Mouse (Mus musculus) heart, postnatal 25 days (tissue): ENCODE measurements around the gene Pla2g1b. TPM values are rescaled to one million over a fixed set of nuclear protein-coding genes. Genes with fewer than 3 reads are reported as not detected.
A peak's percentile ranks its signal among the peaks of the same experiment; 100 is the strongest.
"Not testable (repeated sequence)": the region's sequence is repeated elsewhere in the genome, so short reads cannot be mapped to it uniquely, and the experiment has no call there.

Experiments
- DNase-seq: peaks from one replicate; pipeline ENCODE4 v3.0.0; 2022; ENCODE audit warnings: low spot score
- intact Hi-C: fragments of 180-260 bp; cut with DNase I; formaldehyde crosslinking; loops from one replicate; pipeline ENCODE4 v1.15.1; 2025
- total RNA-seq, 2 experiments: library from RNA; stranded (reverse); gene quantifications; 2 replicates each; pipeline ENCODE4 v1.2.3; 2021

The Pla2g1b gene
- total RNA-seq, 2 experiments from 2014 or later: not detected

DNA sequence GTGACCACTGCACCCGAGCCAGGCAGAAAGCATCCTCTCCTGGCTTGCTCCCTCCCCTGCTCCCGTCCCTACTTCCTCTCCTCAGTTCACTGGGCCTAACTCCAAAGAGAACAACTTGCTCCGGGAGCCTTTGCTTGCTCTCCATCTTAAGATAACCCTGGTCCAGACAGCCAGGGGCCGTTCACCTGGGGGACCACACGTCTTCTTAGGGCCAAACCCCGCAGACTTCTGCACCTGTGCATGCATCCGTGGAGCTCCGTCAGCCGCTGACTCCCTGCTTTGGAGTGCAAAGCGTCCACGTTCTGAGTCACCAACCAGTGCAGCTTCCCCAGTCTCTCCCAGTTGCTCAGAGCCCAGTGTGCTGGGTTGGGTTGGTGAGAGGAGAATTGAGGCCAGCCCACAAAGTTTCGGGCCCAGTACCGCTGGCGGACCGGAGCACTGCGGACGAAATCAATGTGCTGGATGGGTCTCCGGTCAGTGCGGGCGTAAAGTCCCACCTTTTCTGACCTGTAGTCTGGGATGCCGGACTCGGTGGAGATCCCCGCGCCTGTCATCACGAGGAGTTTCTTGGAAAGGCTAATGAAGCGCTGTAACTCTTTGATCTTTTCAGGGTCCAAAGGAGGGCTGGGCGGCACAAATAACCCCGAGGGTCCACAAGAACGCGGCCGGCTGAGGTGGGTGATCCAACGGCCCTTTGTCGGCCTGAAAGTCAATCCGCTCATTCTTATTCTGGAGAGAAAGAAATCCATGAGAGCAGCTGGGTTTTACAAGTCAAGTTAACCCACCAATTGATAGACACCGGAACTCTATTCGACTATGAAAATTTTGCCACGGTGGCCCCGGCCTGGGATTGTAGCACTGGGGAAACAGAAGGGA is 16.6 kb downstream of the Pla2g1b start:
- no peak for DNase-seq
- intact Hi-C loops: no loop called here

DNA sequence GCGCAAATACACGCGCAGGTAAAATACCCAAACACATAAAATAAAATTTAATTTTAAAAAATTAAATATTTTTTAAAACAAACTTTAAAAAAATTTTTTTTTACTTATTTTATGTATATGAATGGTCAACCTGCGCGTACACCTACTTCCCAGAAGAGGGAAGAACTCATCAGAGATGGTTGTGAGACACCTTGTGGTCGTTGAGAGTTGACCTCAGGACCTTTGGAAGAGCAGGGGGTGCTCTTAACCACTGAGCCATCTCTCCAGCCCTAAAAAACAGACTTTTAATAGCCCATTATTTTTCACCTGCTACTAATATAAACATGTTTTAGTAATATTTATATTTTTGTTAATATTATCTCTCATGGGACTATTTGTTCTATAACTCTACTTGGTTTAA is 17.3 kb downstream of the Pla2g1b start:
- no peak for DNase-seq
- intact Hi-C loops: no loop called here

GRCm38 (mm10) chr5:115483947-115484920 is 18.2 kb downstream of the Pla2g1b start, which contains the start of gene Sirt4:
Gene Sirt4, minus strand, starts transcription at chr5:115484725.
- intact Hi-C loops: no loop called here
- DNase-seq: peak; percentile 73

DNA sequence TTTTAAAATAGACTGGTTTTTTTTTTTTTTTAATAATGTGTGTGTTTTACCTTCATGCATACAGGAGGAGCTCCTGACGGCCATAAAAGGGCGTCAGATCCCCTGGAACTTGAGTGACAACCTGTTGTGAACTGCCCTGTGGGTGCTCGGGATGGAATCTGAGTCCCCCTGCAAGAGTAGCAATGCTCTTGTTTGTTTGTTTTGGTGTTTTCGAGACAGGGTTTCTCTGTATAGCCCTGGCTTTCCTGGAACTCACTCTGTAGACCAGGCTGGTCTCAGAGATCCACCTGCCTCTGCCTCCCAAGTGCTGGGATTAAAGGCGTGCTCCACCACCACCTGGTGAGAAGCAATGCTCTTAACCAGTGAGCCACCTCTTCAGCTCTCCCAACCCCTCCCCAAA is 18.9 kb downstream of the Pla2g1b start:
- intact Hi-C loops: no loop called here
- no peak for DNase-seq

- intact Hi-C loops: no loop called here
- DNase-seq: no peak
Measured at GRCm38 (mm10) chr5:115485489-115486205, 19.6 kb downstream of the Pla2g1b start.

DNA sequence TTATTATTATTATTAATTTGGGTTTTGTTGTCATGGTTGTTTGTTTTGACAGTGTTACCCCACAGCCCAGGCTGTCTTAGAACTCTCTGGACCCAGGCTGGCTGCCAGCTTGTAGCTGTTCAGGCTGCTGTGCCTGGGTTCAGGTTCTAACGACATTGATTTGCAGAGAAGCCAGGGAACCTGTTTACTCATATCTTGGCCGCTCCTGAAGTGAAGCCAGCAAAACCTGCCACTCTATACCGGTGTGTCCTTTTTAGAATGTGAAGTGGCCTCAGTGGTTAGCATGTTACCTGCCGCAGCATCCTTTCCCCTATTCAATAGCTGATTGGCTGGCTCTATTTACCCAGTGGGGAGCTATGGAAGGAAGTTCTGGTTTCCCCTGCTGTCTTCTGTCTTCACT is 20.7 kb downstream of the Pla2g1b start:
- intact Hi-C loops: no loop called here
- no peak for DNase-seq

DNA sequence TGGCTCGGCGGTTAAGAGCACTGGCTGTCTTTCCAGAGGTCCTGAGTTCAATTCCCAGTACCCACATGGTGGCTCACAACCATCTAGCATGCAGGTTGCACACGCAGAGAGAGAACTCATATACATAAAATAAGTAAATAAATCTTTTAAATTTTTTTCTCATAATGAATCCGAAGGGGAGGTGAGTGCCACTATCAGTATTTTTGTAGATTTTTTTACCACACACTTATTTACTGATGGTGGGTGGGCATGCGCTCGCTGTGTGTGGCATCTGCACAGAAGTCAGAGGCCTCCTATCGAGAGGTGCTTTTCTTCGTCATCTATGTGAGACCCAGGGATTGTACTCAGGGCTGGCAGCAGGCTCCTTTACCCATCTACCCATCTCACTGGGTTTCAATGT is 21.3 kb downstream of the Pla2g1b start:
- intact Hi-C loops: no loop called here
- no peak for DNase-seq

DNA sequence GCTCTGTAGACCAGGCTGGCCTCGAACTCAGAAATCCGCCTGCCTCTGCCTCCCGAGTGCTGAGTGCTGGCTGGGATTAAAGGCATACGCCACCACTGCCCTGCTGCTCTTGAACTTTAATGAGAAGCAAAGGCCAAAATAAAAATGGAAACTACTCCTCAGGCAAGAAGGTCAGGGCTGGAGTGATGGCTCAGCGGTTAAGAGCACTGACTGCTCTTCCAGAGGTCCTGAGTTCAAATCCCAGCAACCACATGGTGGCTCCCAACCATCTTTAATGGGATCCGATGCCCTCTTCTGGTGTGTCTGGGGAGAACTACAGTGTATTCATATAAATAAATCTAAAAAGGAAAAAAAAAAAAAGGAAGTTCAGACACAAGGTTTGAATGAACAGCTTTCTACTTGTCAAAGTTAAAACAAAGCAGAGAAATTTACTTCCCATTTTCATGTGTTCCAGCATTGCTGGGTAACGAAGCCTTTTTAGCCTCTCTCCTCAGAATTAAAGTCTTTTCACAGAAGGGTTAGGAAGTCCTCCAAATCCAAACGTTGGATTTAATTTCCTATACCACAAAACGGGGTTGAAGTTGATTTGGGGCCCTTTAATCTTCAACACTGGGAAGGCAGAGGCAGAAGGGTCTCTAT is 22.0 kb downstream of the Pla2g1b start:
- DNase-seq: no peak
- intact Hi-C loops: no loop called here

DNA sequence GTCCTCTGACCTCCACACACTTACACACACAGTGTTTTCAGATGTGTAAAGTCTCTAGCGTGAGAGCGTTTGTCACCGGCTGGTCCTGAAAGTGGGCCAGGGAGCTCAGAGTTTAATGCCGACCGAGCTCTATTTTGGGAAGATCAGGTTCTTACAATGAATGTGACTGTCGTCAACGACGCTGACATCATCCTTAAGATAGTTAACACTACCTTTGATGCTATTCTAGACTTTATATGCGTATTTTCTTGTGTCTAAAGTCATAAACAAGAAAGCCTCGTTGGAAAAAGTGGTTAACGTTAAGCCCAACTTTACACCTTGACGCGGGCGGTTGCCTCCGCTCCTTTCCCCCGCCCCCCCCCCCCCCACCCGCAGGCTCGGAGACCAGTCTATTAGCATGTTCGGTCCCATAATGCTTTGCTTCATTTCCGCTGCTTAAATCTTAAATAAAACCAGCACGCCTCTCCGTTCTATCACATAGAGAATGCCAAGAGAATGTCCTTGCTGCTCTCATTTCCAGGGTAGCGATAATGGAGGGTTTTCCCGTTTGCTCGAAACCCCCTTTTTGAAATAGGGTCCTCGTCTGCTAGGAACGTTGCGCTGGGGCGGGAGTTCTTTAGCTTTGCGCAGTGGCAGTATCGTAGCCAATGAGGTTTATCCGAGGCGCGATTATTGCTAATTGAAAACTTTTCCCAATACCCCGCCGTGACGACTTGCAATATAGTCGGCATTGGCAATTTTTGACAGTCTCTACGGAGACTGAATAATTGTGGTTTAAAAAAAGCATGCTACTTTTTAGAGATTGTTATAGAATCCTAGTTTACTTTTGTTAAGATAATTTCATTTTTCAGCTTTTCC is 23.0 kb downstream of the Pla2g1b start:
- intact Hi-C loops: no loop called here
- DNase-seq: peak; percentile 75

DNA sequence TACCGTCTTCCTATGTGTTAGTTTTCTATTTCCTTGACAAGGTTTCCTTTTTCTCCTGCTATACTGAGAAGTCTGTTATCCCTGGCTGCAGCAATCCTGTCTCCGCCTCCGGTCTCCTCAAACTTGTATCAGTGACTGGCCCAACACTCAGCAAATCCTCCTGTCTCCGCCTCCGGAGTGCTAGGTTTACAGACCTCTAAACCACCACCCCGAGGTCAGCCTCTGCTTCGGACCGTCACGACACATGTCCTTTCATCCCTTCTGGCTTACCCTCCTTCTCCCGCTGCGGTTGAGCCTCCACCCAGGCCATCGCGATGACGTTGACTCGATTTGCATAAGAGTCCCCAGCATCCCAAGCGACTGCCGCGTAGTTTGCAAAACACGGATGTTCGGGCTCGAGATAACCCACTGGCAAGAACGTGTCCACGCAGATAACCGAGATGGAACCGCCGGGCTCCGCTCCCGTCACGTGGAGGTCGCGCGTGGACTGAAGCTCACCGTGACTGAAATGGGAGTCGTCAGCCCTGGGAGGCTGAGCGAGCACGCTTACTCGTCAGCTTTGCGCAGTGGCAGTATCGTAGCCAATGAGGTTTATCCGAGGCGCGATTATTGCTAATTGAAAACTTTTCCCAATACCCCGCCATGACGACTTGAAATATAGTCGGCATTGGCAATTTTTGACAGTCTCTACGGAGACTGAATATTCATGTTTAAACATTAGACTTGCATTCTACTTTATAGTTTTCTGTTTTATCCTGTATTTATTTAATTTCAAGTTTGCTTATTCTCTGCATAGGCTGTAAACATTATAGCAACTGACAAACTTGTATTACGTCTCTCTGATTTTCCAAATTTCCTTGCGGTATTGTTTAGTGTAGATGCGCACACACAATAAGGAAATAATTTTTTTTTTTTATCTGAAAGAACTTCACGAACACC is 23.9 kb downstream of the Pla2g1b start:
- DNase-seq: peak; percentile 80
- intact Hi-C loops: loop anchor here (5.0 kb wide), 1 partner anchor 142 kb away; the partner anchor contains the start of gene Rab35

DNA sequence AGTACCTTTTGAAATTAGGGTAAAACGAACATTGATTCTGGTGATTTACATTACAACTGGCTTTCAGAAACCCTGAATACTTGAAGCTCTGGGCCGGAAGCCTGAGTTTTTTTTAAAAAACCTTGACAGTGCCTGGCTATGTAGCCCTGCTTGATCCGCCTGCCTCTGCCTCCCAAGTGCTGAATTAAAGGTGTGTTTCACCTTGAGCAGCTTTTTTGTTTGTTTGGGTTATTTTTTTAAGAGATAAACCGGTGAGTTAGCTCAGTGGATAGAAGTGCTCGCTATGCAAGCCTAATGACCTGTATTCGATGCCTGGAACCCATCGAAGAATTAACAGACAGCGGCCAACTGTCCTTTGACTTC is 24.6 kb downstream of the Pla2g1b start:
- DNase-seq: no peak
- intact Hi-C loops: loop anchor here (5.0 kb wide), 1 partner anchor 142 kb away; the partner anchor contains the start of gene Rab35

GRCm38 (mm10) chr5:115491076-115491475 is 25.0 kb downstream of the Pla2g1b start:
- intact Hi-C loops: loop anchor here (5.0 kb wide), 1 partner anchor 141 kb away; the partner anchor contains the start of gene Rab35
- DNase-seq: no peak

- peak; percentile 73 for DNase-seq
- intact Hi-C loops: loop anchor here (5.0 kb wide), 1 partner anchor 140 kb away; the partner anchor contains the start of gene Rab35
Measured at GRCm38 (mm10) chr5:115491771-115492322, 25.8 kb downstream of the Pla2g1b start.

DNA sequence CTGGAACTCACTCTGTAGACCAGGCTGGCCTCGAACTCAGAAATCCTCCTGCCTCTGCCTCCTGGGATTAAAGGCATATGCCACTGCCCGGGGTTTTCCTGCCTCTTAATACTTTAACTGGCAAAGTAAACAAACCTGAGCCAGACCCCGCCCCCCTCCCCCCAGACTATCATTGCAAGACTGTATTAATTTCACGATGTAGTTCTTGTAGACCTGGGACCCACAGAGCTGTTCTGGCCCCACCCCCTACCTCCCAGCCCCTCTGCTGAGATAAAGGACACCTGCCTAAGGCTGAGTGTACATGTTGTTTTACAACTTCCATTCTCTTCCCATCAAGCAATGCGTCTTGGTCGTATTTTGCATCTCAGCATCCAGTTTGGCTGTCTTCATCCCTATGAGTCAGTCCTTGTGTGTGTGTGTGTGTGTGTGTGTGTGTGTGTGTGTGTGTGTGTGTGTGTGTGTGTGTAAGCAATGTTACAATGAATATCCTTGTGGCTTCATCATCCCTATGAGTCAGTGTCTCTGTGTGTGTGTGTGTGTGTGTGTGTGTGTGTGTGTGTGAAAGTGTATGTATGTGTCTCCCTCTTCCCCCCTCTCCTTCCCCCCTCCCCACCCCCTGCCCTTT is 26.8 kb downstream of the Pla2g1b start:
- no peak for DNase-seq
- intact Hi-C loops: loop anchor here (5.0 kb wide), 1 partner anchor 139 kb away; the partner anchor contains the start of gene Rab35

- DNase-seq: no peak
- intact Hi-C loops: loop anchor here (5.0 kb wide), 1 partner anchor 139 kb away; the partner anchor contains the start of gene Rab35
Measured at GRCm38 (mm10) chr5:115493441-115493840, 27.4 kb downstream of the Pla2g1b start.

- intact Hi-C loops, DNase-seq: not testable (repeated sequence)
Measured at GRCm38 (mm10) chr5:115495618-115496017, 29.6 kb downstream of the Pla2g1b start.
